In genomic region chr17:45403207-45403606, GRCm38 (mm10) we compare ENCODE assay signal across 10 mouse cellular contexts. TPM values are rescaled to one million over a fixed set of nuclear protein-coding genes. Genes with fewer than 3 reads are reported as not detected.
DNase-seq lines count a peak whose midpoint lies in the region; ATAC-seq and TF ChIP-seq lines count a peak whose summit lies in the region.
"Had no signal": no experiment of that assay in that cellular context is flagged by ENCODE, and none has a peak within 500 bp of the region (broad histone marks: within the 10 kb centered on the region; RNA-seq: fewer than 3 reads in every experiment).

No protein-coding gene starts in this region.

- WGBS in embryonic facial prominence, embryonic 11.5 days, result 15% methylated on average over 3 of the region's 3 CpGs
- 9% methylated on average over 3 of the region's 3 CpGs for WGBS in intestine, postnatal 0 days
- WGBS in limb, embryonic 14.5 days, result 2% methylated on average over 3 of the region's 3 CpGs

- H3K9ac ChIP-seq in embryonic facial prominence, embryonic 11.5 days (replicated peaks; ENCODE audit: low read length), result no peak overlapping the region
- H3K9ac ChIP-seq in intestine, postnatal 0 days (ENCODE audit: low read depth, low read length), result no peak overlapping the region
- no peak overlapping the region for H3K9ac ChIP-seq in limb, embryonic 14.5 days (ENCODE audit: low read depth, low read length, severe bottlenecking)
- H3K9ac ChIP-seq: limb, embryonic 12.5 days; stomach, embryonic 15.5 days had no signal

- H3K36me3 ChIP-seq in embryonic facial prominence, embryonic 11.5 days (replicated peaks; ENCODE audit: control insufficient read depth, insufficient read depth, low read depth, low read length), result peaks cover 9% of the 10 kb centered on the region
- peaks cover 45% of the 10 kb centered on the region for H3K36me3 ChIP-seq in intestine, postnatal 0 days (ENCODE audit: control insufficient read depth, insufficient read depth)
- peaks cover 54% of the 10 kb centered on the region for H3K36me3 ChIP-seq in limb, embryonic 14.5 days (ENCODE audit: control insufficient read depth, insufficient read depth, low read length)

- no peak for ATAC-seq in cerebellum, adult (ENCODE audit: insufficient number of reproducible peaks, low FRiP score, low TSS enrichment)
- ATAC-seq in embryonic facial prominence, embryonic 11.5 days (replicated peaks; ENCODE audit: insufficient number of reproducible peaks, low FRiP score, low TSS enrichment, low read depth), result no peak
- no peak for ATAC-seq in intestine, postnatal 0 days
- ATAC-seq in limb, embryonic 14.5 days (ENCODE audit: low FRiP score, low read depth), result no peak

- no peaks in the 10 kb centered on the region for H3K27me3 ChIP-seq in embryonic facial prominence, embryonic 11.5 days (ENCODE audit: control insufficient read depth, insufficient read depth, low read length)
- H3K27me3 ChIP-seq in intestine, postnatal 0 days (replicated peaks; ENCODE audit: control insufficient read depth, insufficient read depth, low read length), result no peaks in the 10 kb centered on the region
- no peaks in the 10 kb centered on the region for H3K27me3 ChIP-seq in limb, embryonic 14.5 days (ENCODE audit: control insufficient read depth, insufficient read depth, low read length)
- H3K27me3 ChIP-seq: limb, embryonic 12.5 days; stomach, embryonic 15.5 days had no signal

- H3K4me2 ChIP-seq in embryonic facial prominence, embryonic 11.5 days (ENCODE audit: low read depth, low read length), result no peak overlapping the region
- no peak overlapping the region for H3K4me2 ChIP-seq in intestine, postnatal 0 days (replicated peaks; ENCODE audit: low read depth)
- H3K4me2 ChIP-seq in limb, embryonic 14.5 days (replicated peaks; ENCODE audit: low read depth, low read length, severe bottlenecking), result no peak overlapping the region
- H3K4me2 ChIP-seq: limb, embryonic 12.5 days; stomach, embryonic 15.5 days had no signal

- H3K27ac ChIP-seq in embryonic facial prominence, embryonic 11.5 days (replicated peaks; ENCODE audit: low read depth, low read length), result no peak overlapping the region
- H3K27ac ChIP-seq in intestine, postnatal 0 days (ENCODE audit: low read depth, low read length), result no peak overlapping the region
- no peak overlapping the region for H3K27ac ChIP-seq in limb, embryonic 14.5 days (replicated peaks; ENCODE audit: low read depth, low read length)
- H3K27ac ChIP-seq: limb, embryonic 12.5 days had no signal

- H3K4me3 ChIP-seq in embryonic facial prominence, embryonic 11.5 days (ENCODE audit: low read depth, low read length), result no peak overlapping the region
- no peak overlapping the region for H3K4me3 ChIP-seq in intestine, postnatal 0 days (ENCODE audit: low read depth, low read length)
- no peak overlapping the region for H3K4me3 ChIP-seq in limb, embryonic 14.5 days (replicated peaks; ENCODE audit: low read length)
- H3K4me3 ChIP-seq: limb, embryonic 12.5 days; stomach, embryonic 15.5 days had no signal

- H3K4me1 ChIP-seq in embryonic facial prominence, embryonic 11.5 days (ENCODE audit: control insufficient read depth, insufficient read depth, low read length), result no peaks in the 10 kb centered on the region
- H3K4me1 ChIP-seq in intestine, postnatal 0 days (replicated peaks; ENCODE audit: control insufficient read depth, insufficient read depth, low read length), result no peaks in the 10 kb centered on the region
- no peaks in the 10 kb centered on the region for H3K4me1 ChIP-seq in limb, embryonic 14.5 days (ENCODE audit: control insufficient read depth, insufficient read depth, low read length)
- H3K4me1 ChIP-seq: stomach, embryonic 15.5 days had no signal

- peak; percentile 78 for TF ChIP-seq CTCF in intestine, postnatal 0 days (IDR thresholded peaks at IDR 0.05; ENCODE audit: low read depth)

- DNase-seq in cerebellum, adult 11 months, result peak; percentile 36
- DNase-seq in urinary bladder, postnatal 14 days (ENCODE audit: low spot score), result peak; percentile 52
- DNase-seq in urinary bladder, adult 2 months (ENCODE audit: low spot score), result no peak
- peak; percentile 84 for DNase-seq in embryonic facial prominence, embryonic 11.5 days (ENCODE audit: low spot score)
- peak; percentile 68 for DNase-seq in limb, embryonic 14.5 days (ENCODE audit: low spot score)
- DNase-seq in retina, postnatal 1 day, result peak; percentile 71

- no peaks in the 10 kb centered on the region for H3K9me3 ChIP-seq in embryonic facial prominence, embryonic 11.5 days (replicated peaks; ENCODE audit: control insufficient read depth, low read length)
- H3K9me3 ChIP-seq in intestine, postnatal 0 days (ENCODE audit: control insufficient read depth), result no peaks in the 10 kb centered on the region
- H3K9me3 ChIP-seq in limb, embryonic 14.5 days (ENCODE audit: control insufficient read depth, low read length), result no peaks in the 10 kb centered on the region
- H3K9me3 ChIP-seq: limb, embryonic 12.5 days; stomach, embryonic 15.5 days had no signal

- TF ChIP-seq POLR2A in limb, embryonic 14.5 days (IDR thresholded peaks at IDR 0.05; ENCODE audit: borderline replicate concordance, extremely low read depth, insufficient read depth, insufficient read length), result no peak

RNA-seq across cellular contexts. Expression of gene Cdc5l, which starts 30.3 kb away (rescaled TPM):
- 20.3 and 24.9 TPM in 2 replicates for polyA plus RNA-seq in urinary bladder, adult 2 months (2012; rRNA removed)
- polyA plus RNA-seq in embryonic facial prominence, embryonic 11.5 days (2014; fragmentation: Nextera tagmentation; extraction: Ambion mirVana), result 88.6 and 97.6 TPM in 2 replicates
- 31.3 and 33.1 TPM in 2 replicates for polyA plus RNA-seq in intestine, postnatal 0 days (2015; fragmentation: Nextera tagmentation; extraction: Ambion mirVana)
- polyA plus RNA-seq in limb, embryonic 14.5 days (2012; rRNA removed), result 27.1 and 38.0 TPM in 2 replicates
- polyA plus RNA-seq in limb, embryonic 14.5 days (2014; fragmentation: Nextera tagmentation; extraction: Ambion mirVana), result 62.5 and 71.4 TPM in 2 replicates
